Mouse (Mus musculus) hindbrain, postnatal 0 days (tissue): Measurements from ENCODE around the gene Hist4h4. TPM values are rescaled to one million over a fixed set of nuclear protein-coding genes. Genes with fewer than 3 reads are reported as not detected.
"Not testable (repeated sequence)": the region's sequence is repeated elsewhere in the genome, so short reads cannot be mapped to it uniquely, and the experiment has no call there.

Experiments used
- ATAC-seq: fragments of 200-750 bp; cut with Nextera tagmentation; 2 replicates; pipeline ENCODE4 v1.8.0; 2017; ENCODE audit warnings: mild to moderate bottlenecking, moderate TSS enrichment, moderate library complexity
- DNase-seq: peaks from one replicate; pipeline ENCODE4 v3.0.0-alpha.2; 2015; ENCODE audit warnings: low spot score
- H3K27ac ChIP-seq: fragments of 300-500 bp; sonication (generic); 2 replicates; pipeline ENCODE4 v1.5.1; 2014; ENCODE audit warnings: mild to moderate bottlenecking
- H3K27me3 ChIP-seq: fragments of 300-500 bp; sonication (generic); 2 replicates; pipeline ENCODE4 v1.6.1; 2014; ENCODE audit warnings: low read length, mixed read lengths; ENCODE audit not compliant: insufficient read depth
- H3K36me3 ChIP-seq: fragments of 300-500 bp; sonication (generic); 2 replicates; pipeline ENCODE4 v1.6.1; 2014; ENCODE audit warnings: low read length, mixed read lengths; ENCODE audit not compliant: insufficient read depth
- H3K4me1 ChIP-seq: fragments of 300-500 bp; sonication (generic); 2 replicates; pipeline ENCODE4 v1.6.1; 2014; ENCODE audit warnings: antibody characterized with exemption, low read length, mixed read lengths; ENCODE audit not compliant: insufficient read depth
- H3K4me2 ChIP-seq: fragments of 300-500 bp; sonication (generic); 2 replicates; pipeline ENCODE4 v1.6.1; 2014; ENCODE audit warnings: low read depth, mild to moderate bottlenecking, low read length, moderate library complexity, mixed read lengths
- H3K4me3 ChIP-seq: fragments of 300-500 bp; sonication (generic); 2 replicates; pipeline ENCODE4 v1.5.1; 2014; ENCODE audit warnings: low read length
- H3K9ac ChIP-seq: fragments of 300-500 bp; sonication (generic); replicated peaks from 2 replicates; pipeline ENCODE4 v1.6.1; 2014; ENCODE audit warnings: mild to moderate bottlenecking, low read length, moderate library complexity, mixed read lengths
- H3K9me3 ChIP-seq: fragments of 300-500 bp; sonication (generic); 2 replicates; pipeline ENCODE4 v1.6.1; 2016; ENCODE audit warnings: low read length, mixed read lengths
- CTCF ChIP-seq: IDR thresholded peaks from 2 replicates; pipeline ENCODE4 v1.5.1; 2016; ENCODE audit warnings: antibody characterized with exemption, control low read depth, low read depth
- WGBS: fragments of 180-500 bp; shearing (Covaris S2); extraction: QIAGEN DNeasy Blood & Tissue Kit; methylation state at CpG from one replicate; pipeline ENCODE4 v1.1.7; 2014; 5-methylcytosine and 5-hydroxymethylcytosine counted together
- polyA plus RNA-seq: library from polyadenylated mRNA; unstranded; fragments of >200 nt; fragmentation: Nextera tagmentation; extraction: Ambion mirVana; gene quantifications from 2 replicates; pipeline ENCODE4 v1.2.1, GENCODE M21; 2015
- total RNA-seq: library from RNA; depleted of rRNA; stranded (reverse); fragments of >200 nt; gene quantifications from 2 replicates; pipeline ENCODE4 v1.2.3, GENCODE M21; 2014

Gene Hist4h4
- total and polyA plus RNA-seq, 2 experiments from 2014 or later, result 0.39 to 80.5 TPM

- no peak for TF ChIP-seq CTCF
- no peaks in the 10 kb centered on the region for H3K4me1 ChIP-seq
- no peak for ATAC-seq
- H3K9me3 ChIP-seq, result no peaks in the 10 kb centered on the region
- DNase-seq, result no peak
- no peaks in the 10 kb centered on the region for H3K36me3 ChIP-seq
- H3K27ac ChIP-seq, result no peak overlapping the region
- H3K4me3 ChIP-seq, result no peak overlapping the region
- no peak overlapping the region for H3K4me2 ChIP-seq
- WGBS, result 83% methylated on average over 6 of the region's 6 CpGs
- no peaks in the 10 kb centered on the region for H3K27me3 ChIP-seq
- H3K9ac ChIP-seq, result no peak overlapping the region
These were observed 2.9 kb downstream of the Hist4h4 start for GRCm38 (mm10) chr6:136801274-136801673.

- H3K4me2 ChIP-seq, result no peak overlapping the region
- DNase-seq (no peak), ATAC-seq (no peak)
- H3K4me1 ChIP-seq, result no peaks in the 10 kb centered on the region
- no peak overlapping the region for H3K27ac ChIP-seq
- H3K36me3 ChIP-seq, result no peaks in the 10 kb centered on the region
- H3K27me3 ChIP-seq, result no peaks in the 10 kb centered on the region
- no peak overlapping the region for H3K4me3 ChIP-seq
- H3K9ac ChIP-seq, result no peak overlapping the region
- TF ChIP-seq CTCF, result no peak
- WGBS, result 91% methylated on average over 8 of the region's 8 CpGs
- H3K9me3 ChIP-seq, result no peaks in the 10 kb centered on the region
These were observed 3.5 kb downstream of the Hist4h4 start for GRCm38 (mm10) chr6:136800710-136801109.

- not testable (repeated sequence) for H3K4me1 ChIP-seq, H3K9me3 ChIP-seq, DNase-seq, H3K9ac ChIP-seq, H3K4me3 ChIP-seq, H3K27me3 ChIP-seq, H3K36me3 ChIP-seq, H3K27ac ChIP-seq, H3K4me2 ChIP-seq, ATAC-seq
- 91% methylated on average over 3 of the region's 3 CpGs for WGBS
These were observed 6.1 kb downstream of the Hist4h4 start for GRCm38 (mm10) chr6:136797874-136798693.

DNA sequence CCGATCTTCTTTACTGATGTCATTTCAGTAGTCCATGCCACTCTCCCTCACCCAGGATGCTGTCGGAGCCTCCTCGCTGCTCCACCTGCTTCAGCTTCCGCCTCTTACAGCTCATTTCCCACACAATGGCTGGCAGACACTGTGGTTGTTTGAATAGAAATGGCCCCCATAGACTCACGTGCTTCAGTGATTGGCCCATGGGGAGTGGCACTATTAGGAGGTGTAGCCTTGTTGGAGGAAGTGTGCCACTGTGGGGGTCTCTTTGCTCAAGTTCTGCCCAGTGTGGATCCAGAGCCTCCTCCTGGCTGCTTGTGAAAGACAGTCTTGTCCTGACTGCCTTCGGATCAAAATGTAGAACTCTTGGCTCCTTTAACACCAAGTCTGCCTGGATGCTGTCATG is 8.4 kb downstream of the Hist4h4 start:
- no peak for DNase-seq
- 53% methylated on average over 6 of the region's 6 CpGs for WGBS
- Histone ChIP-seq H3K27me3 (no peaks in the 10 kb centered on the region), H3K9ac (no peak overlapping the region), H3K36me3 (no peaks in the 10 kb centered on the region), H3K27ac (no peak overlapping the region), H3K4me1 (peaks cover 6% of the 10 kb centered on the region), H3K4me2 (no peak overlapping the region), H3K9me3 (no peaks in the 10 kb centered on the region), H3K4me3 (no peak overlapping the region)
- TF ChIP-seq CTCF, result no peak
- ATAC-seq, result no peak; the same call in 1 of the 2 replicates

DNA sequence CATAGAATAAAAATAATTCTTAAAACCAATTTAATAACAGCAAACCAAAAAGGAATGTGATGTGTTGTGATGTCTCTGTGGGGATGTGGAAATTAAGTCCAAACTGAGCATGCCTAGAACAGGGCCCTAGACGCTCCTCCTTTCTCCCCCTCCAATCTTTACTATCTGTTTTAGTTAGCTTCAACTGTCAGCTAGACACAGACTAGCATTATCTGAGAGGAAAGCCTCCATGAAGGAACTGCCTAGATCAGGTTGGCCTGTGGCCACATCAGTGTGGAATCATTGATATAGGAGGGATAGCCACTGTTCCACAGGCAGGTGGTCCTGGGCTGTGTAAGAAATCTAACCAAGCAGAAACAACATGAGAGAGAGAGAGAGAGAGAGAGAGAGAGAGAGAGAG is 9.1 kb downstream of the Hist4h4 start:
- H3K4me1 ChIP-seq, result peaks cover 6% of the 10 kb centered on the region
- no peak for TF ChIP-seq CTCF
- 53% methylated on average over 1 of the region's 1 CpGs for WGBS
- no peak overlapping the region for H3K27ac ChIP-seq
- H3K9me3 ChIP-seq, result no peaks in the 10 kb centered on the region
- ATAC-seq (no peak), DNase-seq (no peak)
- no peaks in the 10 kb centered on the region for H3K27me3 ChIP-seq
- H3K9ac ChIP-seq, result no peak overlapping the region
- no peak overlapping the region for H3K4me3 ChIP-seq
- H3K4me2 ChIP-seq, result no peak overlapping the region
- no peaks in the 10 kb centered on the region for H3K36me3 ChIP-seq

DNA sequence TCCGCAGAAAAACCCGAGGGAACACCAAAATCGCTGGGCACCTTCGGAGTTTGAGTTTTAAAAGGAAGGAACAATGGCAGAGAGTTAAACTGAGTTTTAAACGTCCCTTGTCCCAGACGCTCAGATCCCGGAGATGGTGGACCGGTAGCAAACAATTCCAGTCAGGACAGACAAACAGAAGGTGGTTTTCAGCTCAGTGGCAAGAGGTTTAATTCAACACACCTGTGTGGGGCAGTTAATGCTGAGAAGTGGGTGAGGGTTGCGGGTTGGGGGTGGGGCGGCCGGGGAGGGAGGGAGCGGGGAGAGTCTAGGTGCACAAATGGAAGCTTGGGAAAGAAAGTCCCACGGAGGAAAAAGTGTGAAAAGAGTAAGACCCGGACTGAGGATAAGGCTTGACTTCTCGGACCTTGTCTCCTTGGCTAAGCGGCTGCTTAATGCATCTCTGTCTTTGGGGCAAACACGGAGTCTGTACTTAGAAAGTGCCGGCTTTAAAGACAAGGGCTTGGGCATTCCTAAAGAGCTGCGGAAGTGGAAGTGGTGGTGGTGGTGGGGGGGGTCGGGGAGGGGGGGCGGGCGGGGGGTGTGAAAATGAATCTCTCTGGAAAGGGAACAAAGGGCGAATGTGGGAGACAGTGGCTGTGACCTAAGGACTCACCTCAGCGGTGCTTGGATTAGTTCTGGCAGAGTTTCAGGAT is 10.2 kb downstream of the Hist4h4 start:
- Histone ChIP-seq H3K36me3 (no peaks in the 10 kb centered on the region), H3K9me3 (no peaks in the 10 kb centered on the region), H3K4me1 (peaks cover 6% of the 10 kb centered on the region), H3K27ac (no peak overlapping the region), H3K9ac (no peak overlapping the region), H3K4me2 (peak overlapping the region; percentile 62), H3K4me3 (peak overlapping the region; percentile 29), H3K27me3 (no peaks in the 10 kb centered on the region)
- WGBS, result 1% methylated on average over 21 of the region's 24 CpGs
- no peak for TF ChIP-seq CTCF
- no peak for ATAC-seq
- peak; percentile 8 for DNase-seq
